Mouse (Mus musculus) small intestine, adult 2 months (tissue): ENCODE measurements around the gene Ctbp2. TPM values are rescaled to one million over a fixed set of nuclear protein-coding genes. Genes with fewer than 3 reads are reported as not detected.

Experiments
- H3K27ac ChIP-seq: fragments of 200-500 bp; 2 replicates; pipeline ENCODE4 v1.5.1; 2012; ENCODE audit warnings: low read depth, low read length, control low read depth, inconsistent platforms; ENCODE audit not compliant: insufficient read depth
- H3K27me3 ChIP-seq: fragments of 200-500 bp; 2 replicates; pipeline ENCODE4 v1.6.1; 2012; ENCODE audit warnings: mild to moderate bottlenecking, moderate library complexity, low read length, inconsistent platforms; ENCODE audit not compliant: control insufficient read depth, insufficient read depth
- H3K36me3 ChIP-seq: fragments of 200-500 bp; 2 replicates; pipeline ENCODE4 v1.6.1; 2012; ENCODE audit warnings: mild to moderate bottlenecking, low read length, control low read depth, inconsistent platforms; ENCODE audit not compliant: control insufficient read depth, insufficient read depth
- H3K4me1 ChIP-seq: fragments of 200-500 bp; 2 replicates; pipeline ENCODE4 v1.6.1; 2012; ENCODE audit warnings: low read length, inconsistent platforms, mixed read lengths; ENCODE audit not compliant: control insufficient read depth, insufficient read depth, insufficient read length
- H3K4me3 ChIP-seq: fragments of 200-500 bp; 2 replicates; pipeline ENCODE4 v1.5.1; 2012; ENCODE audit warnings: low read depth, mild to moderate bottlenecking, control low read depth, inconsistent platforms, low read length, moderate library complexity
- CTCF ChIP-seq: fragments of 200-500 bp; IDR thresholded peaks from 2 replicates; pipeline ENCODE4 v1.5.1; 2012; ENCODE audit warnings: low read depth, mild to moderate bottlenecking, control low read depth, inconsistent platforms, low read length, moderate library complexity, mixed read lengths; ENCODE audit not compliant: insufficient replicate concordance, insufficient read length; ENCODE audit errors: extremely low read depth
- POLR2A ChIP-seq: fragments of 200-500 bp; IDR thresholded peaks from 2 replicates; pipeline ENCODE4 v1.6.1; 2012; ENCODE audit warnings: low read depth, mild to moderate bottlenecking, control low read depth, inconsistent platforms, low read length, moderate library complexity
- WGBS: fragments of 180-500 bp; shearing (Covaris S2); methylation state at CpG from one replicate; pipeline ENCODE4 v1.1.7; 2018; 5-methylcytosine and 5-hydroxymethylcytosine counted together
- polyA plus RNA-seq: library from polyadenylated mRNA; depleted of rRNA; stranded (reverse); fragments of >200 nt; gene quantifications from 2 replicates; pipeline ENCODE4 v1.2.3, GENCODE M21; 2012

The Ctbp2 gene
- polyA plus RNA-seq, 1 experiment, result 33.8 TPM

DNA sequence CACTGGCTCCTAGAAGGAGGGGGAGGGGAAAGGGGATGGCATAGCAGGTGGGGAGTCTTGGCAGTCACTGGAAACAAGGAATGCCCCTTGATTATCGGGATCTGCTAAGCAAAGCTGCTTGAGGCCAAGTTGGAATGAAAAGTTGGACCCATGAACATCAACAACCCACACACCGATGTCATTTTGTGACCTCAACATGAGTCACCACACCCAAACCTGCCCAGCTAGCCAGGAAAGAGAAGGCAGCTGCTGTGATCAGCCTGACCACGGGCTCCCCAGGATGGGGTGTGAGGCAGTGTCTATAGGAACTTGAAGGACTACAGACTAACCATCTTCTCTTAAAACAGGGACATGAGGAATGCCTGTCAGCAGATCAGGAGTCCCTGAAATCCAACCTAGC lies 38.7 kb downstream of the Ctbp2 start:
- WGBS, result 33% methylated on average over 3 of the region's 3 CpGs

DNA sequence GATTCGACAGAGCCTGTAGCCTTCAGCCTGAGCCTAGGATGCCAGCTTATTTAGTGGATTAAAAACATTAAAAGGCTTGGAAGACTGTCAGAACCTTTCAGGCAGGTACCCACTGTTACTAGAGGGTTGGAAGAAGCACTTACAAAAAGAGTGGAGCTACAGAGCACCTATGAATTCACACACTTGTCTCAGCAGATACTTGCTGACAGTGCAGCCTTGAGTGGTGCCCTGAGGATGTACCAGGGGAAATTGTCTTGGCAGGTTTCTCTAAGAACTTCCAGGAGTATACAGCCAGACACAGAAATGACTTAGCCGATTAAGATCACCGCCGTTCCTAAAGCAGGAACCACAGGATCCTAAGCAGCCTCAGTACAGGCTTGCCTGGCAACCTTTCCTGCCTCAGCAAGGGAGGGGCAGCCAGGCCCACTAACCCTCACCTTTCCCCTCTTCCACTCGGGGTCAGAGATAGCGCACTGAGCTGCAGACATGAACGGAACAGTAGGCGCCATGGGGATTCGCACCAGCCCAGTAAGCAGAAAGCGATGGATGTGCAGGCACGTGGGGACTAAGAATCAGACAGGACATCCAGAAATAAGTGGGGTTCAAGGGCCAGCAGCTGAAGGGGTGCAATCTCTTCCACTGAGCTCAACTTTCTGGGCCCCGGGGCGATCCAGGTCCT lies 40.1 kb downstream of the Ctbp2 start:
- Histone ChIP-seq H3K27ac (no peak overlapping the region), H3K36me3 (peaks cover 3% of the 10 kb centered on the region), H3K4me1 (peaks cover 5% of the 10 kb centered on the region), H3K27me3 (no peaks in the 10 kb centered on the region), H3K4me3 (no peak overlapping the region)
- WGBS, result 81% methylated on average over 13 of the region's 13 CpGs
- no peak for TF ChIP-seq POLR2A
- no peak for TF ChIP-seq CTCF

More for the DNA sequence above, 38.7 kb downstream of the Ctbp2 start:
- H3K4me3 ChIP-seq, result no peak overlapping the region
- H3K4me1 ChIP-seq, result peaks cover 5% of the 10 kb centered on the region
- peaks cover 2% of the 10 kb centered on the region; the same call in 1 of the 2 replicates for H3K36me3 ChIP-seq
- H3K27me3 ChIP-seq, result no peaks in the 10 kb centered on the region
- no peak for TF ChIP-seq CTCF
- no peak for TF ChIP-seq POLR2A
- no peak overlapping the region for H3K27ac ChIP-seq

DNA sequence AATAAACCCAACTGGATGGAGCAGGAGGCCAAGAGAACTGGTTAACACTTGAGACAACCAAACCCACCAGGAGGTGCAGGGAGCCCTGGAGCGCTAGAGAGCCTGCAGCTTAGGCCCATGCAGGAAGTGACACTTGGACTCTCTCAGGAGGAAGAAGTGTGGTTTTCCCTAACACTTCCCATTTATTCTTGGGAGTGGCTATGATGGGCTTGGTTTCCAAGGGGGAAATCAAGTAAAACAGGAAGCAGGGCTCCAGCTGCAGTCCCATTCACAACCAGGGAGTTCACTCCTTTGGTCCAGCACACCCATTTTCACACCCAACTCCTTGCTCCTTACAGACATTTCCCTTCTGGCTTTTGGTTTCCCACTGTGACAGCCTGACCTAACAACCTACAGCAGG lies 45.2 kb downstream of the Ctbp2 start:
- no peaks in the 10 kb centered on the region for H3K27me3 ChIP-seq
- H3K27ac ChIP-seq, result no peak overlapping the region
- peaks cover 13% of the 10 kb centered on the region for H3K36me3 ChIP-seq
- TF ChIP-seq POLR2A, result no peak
- no peak for TF ChIP-seq CTCF
- H3K4me3 ChIP-seq, result no peak overlapping the region
- WGBS, result 79% methylated on average over 1 of the region's 1 CpGs
- H3K4me1 ChIP-seq, result peaks cover 3% of the 10 kb centered on the region; the same call in 1 of the 2 replicates

DNA sequence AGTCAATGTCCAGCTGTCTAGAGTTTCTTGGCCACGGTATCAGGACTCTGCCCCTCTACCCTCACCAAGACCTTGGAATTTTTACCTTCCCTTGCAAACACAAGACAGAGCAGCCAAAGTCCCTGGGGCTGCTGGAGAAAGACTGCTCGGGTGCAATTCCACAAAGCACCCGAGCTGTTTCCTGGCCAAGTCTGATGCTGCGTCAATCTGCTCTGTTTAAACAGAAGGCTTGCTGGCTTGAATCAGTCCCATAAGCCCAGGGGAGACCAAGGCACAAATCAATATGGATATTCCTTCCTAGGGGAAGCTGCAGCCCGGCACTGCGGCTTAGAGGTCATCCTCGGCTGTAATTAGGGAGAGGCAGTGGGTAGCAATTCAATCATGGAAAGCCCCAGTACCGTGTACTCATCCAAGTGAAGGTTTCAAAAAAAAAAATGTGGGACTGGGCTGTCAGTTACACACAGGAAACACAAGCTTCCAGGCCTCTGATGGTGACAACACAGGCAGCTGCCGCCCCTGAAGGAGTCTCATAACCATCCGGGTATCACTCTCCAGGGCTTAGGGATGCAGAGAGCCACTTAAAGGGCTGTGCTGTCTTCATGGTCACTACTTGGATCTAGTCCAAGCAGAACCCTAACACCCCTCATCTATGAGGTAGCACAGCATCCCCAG lies 49.6 kb downstream of the Ctbp2 start:
- no peak for TF ChIP-seq POLR2A
- no peak for TF ChIP-seq CTCF
- H3K4me1 ChIP-seq, result peaks cover 3% of the 10 kb centered on the region; the same call in 1 of the 2 replicates
- H3K27ac ChIP-seq, result no peak overlapping the region
- no peak overlapping the region for H3K4me3 ChIP-seq
- WGBS, result 70% methylated on average over 10 of the region's 10 CpGs
- peaks cover 22% of the 10 kb centered on the region for H3K36me3 ChIP-seq
- H3K27me3 ChIP-seq, result no peaks in the 10 kb centered on the region

DNA sequence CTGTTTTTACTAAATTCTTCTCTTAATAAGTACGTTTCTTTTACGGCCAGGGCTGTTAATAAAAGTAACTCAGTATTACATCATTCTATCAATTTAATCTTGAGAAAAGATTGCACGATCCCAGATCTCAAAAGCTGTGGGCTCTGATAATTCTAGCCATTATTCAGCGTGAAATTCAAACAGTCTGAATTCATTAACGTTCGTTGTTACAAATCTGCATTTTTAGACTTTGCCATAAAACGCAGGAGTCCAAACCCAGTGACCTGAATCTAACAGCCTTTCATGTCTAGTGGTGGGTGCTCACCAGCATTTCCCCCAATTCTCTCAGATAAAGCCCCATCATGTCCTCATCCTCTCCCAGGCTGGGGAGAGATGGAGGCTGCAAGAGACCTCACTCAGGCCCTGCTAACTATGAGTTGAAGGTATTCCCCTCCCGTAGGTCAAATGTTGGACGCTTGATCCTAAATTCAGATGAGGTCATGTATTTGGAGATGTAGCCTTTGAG lies 51.0 kb downstream of the Ctbp2 start:
- 90% methylated on average over 9 of the region's 9 CpGs for WGBS
- Histone ChIP-seq H3K4me1 (no peaks in the 10 kb centered on the region), H3K27ac (no peak overlapping the region), H3K4me3 (no peak overlapping the region), H3K36me3 (peaks cover 23% of the 10 kb centered on the region), H3K27me3 (no peaks in the 10 kb centered on the region)
- TF ChIP-seq CTCF, result no peak
- no peak for TF ChIP-seq POLR2A

DNA sequence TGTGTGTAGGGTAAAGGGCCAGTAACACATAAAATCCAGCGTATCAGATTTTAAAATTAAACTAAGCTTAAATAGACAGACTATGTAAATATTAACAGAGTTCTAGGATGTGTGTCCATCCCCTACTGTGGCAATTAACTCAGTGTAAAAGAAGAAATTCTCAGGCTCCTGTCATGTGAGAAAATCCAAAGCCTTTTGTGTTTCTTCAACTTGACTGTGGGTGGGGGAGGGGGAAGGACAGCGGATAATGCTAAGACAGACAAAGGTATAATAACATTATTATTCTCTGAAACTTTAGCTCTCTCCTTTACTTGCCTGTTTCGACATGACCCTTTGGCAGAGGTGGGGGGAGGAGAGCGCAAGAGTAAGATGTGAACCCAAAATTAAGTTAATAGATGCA lies 51.6 kb downstream of the Ctbp2 start:
- Histone ChIP-seq H3K27ac (no peak overlapping the region), H3K4me3 (no peak overlapping the region), H3K36me3 (peaks cover 26% of the 10 kb centered on the region), H3K4me1 (no peaks in the 10 kb centered on the region; the same call in 1 of the 2 replicates), H3K27me3 (no peaks in the 10 kb centered on the region)
- TF ChIP-seq POLR2A, result no peak
- TF ChIP-seq CTCF, result no peak
- 90% methylated on average over 4 of the region's 4 CpGs for WGBS

DNA sequence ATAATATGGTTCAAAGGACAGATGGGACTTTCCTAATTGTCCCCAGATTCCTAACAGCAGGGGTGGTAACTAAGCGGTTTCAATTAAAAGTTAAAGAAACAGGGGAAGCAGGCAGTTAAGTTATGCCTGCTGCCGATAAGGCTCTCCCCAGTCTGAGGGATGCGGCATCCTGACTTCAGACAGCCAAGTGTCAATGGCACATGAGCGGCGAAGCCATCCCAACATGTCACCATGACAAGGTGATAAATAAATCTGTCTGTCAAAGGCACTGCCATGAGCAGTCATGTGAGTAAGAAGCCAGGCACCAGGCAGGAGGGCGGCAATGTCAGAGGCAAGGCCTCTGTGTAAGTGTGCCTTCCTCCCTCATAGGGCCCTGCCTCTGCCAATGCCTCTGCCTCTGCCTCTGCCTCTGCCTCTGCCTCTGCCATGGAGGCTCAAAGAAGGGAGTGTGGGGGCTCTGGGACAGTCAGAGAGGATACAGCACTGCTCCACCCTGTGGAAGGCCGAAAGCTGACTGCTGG lies 56.8 kb downstream of the Ctbp2 start:
- no peak overlapping the region for H3K27ac ChIP-seq
- WGBS, result 90% methylated on average over 7 of the region's 7 CpGs
- H3K4me1 ChIP-seq, result no peaks in the 10 kb centered on the region; the same call in 1 of the 2 replicates
- H3K36me3 ChIP-seq, result peaks cover 14% of the 10 kb centered on the region
- no peak overlapping the region for H3K4me3 ChIP-seq
- no peak for TF ChIP-seq CTCF
- no peak for TF ChIP-seq POLR2A
- H3K27me3 ChIP-seq, result no peaks in the 10 kb centered on the region

DNA sequence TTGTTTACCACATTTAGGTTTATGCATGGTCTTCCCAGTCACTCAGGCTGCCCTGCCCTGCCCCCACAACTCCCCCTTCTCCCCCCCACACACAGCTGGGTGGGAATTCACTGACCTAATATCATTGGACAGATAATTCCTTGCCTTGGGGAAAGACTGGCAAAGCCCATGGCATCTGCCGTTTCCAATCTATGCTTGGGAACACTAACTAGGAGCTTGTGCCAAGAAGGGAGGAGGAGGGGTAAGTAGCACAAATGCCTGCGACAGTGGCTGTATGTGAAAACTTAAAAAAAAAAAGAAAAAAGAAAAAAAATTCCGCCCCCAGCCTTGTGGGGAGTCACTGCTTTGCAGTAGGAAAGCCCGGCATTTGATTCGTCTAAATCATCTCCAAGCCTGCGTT lies 57.4 kb downstream of the Ctbp2 start:
- no peak overlapping the region for H3K4me3 ChIP-seq
- no peak overlapping the region for H3K27ac ChIP-seq
- TF ChIP-seq CTCF, result no peak
- TF ChIP-seq POLR2A, result no peak
- 69% methylated on average over 6 of the region's 6 CpGs for WGBS
- H3K4me1 ChIP-seq, result no peaks in the 10 kb centered on the region; the same call in 1 of the 2 replicates
- peaks cover 12% of the 10 kb centered on the region for H3K36me3 ChIP-seq
- no peaks in the 10 kb centered on the region for H3K27me3 ChIP-seq
